Mouse (Mus musculus) MEL (cell line): ENCODE results near the gene Grin3b.

Experiments
- BHLHE40 ChIP-seq: IDR thresholded peaks from 2 replicates; pipeline ENCODE4 v1.6.1; 2012; ENCODE audit warnings: low read depth, mild to moderate bottlenecking, inconsistent platforms, low read length, improper control_type of control experiment, borderline replicate concordance
- CHD1 ChIP-seq: IDR thresholded peaks from 2 replicates; pipeline ENCODE4 v1.6.1; 2012; ENCODE audit warnings: low read depth, mild to moderate bottlenecking, inconsistent platforms, low read length, improper control_type of control experiment
- CTCF ChIP-seq, 3 experiments: IDR thresholded peaks in 2 of 3; conservative IDR thresholded peaks in 1 of 3; 2 replicates each; pipeline ENCODE4 v1.5.1; 2011 to 2012; ENCODE audit warnings: low read length in 3 of 3, low read depth in 2 of 3, mild to moderate bottlenecking in 2 of 3, improper control_type of control experiment in 1 of 3, inconsistent platforms in 1 of 3, mixed read lengths in 1 of 3, moderate library complexity in 1 of 3; ENCODE audit not compliant: control insufficient read depth in 1 of 3, insufficient read depth in 1 of 3, poor library complexity in 1 of 3, severe bottlenecking in 1 of 3
- POLR2A ChIP-seq, 2 experiments: IDR thresholded peaks; 2 replicates each; pipeline ENCODE4 v1.6.1; 2011 to 2012; ENCODE audit warnings: low read length in 2 of 2, mild to moderate bottlenecking in 2 of 2, control low read depth in 1 of 2, improper control_type of control experiment in 1 of 2, low read depth in 1 of 2, moderate library complexity in 1 of 2; ENCODE audit not compliant: control insufficient read depth in 1 of 2, insufficient read depth in 1 of 2, poor library complexity in 1 of 2
- POLR2AphosphoS2 ChIP-seq: IDR thresholded peaks from 2 replicates; pipeline ENCODE4 v1.6.1; 2011; ENCODE audit warnings: low read length, improper control_type of control experiment
- RCOR1 ChIP-seq: IDR thresholded peaks from 2 replicates; pipeline ENCODE4 v1.6.1; 2012; ENCODE audit warnings: low read depth, mild to moderate bottlenecking, inconsistent platforms, low read length, improper control_type of control experiment
- TBP ChIP-seq: IDR thresholded peaks from 2 replicates; pipeline ENCODE4 v1.8.0; 2011; ENCODE audit warnings: low read depth, low read length, improper control_type of control experiment
- USF2 ChIP-seq, 2 experiments: IDR thresholded peaks; 2 replicates each; pipeline ENCODE4 v1.6.1; 2011 to 2012; ENCODE audit warnings: improper control_type of control experiment in 2 of 2, low read length in 2 of 2, borderline replicate concordance in 1 of 2, inconsistent platforms in 1 of 2, low read depth in 1 of 2, mild to moderate bottlenecking in 1 of 2; ENCODE audit not compliant: insufficient read depth in 1 of 2
- ZC3H11A ChIP-seq: IDR thresholded peaks from 2 replicates; pipeline ENCODE4 v1.6.1; 2012; ENCODE audit warnings: low read depth, mild to moderate bottlenecking, inconsistent platforms, low read length, improper control_type of control experiment

DNA sequence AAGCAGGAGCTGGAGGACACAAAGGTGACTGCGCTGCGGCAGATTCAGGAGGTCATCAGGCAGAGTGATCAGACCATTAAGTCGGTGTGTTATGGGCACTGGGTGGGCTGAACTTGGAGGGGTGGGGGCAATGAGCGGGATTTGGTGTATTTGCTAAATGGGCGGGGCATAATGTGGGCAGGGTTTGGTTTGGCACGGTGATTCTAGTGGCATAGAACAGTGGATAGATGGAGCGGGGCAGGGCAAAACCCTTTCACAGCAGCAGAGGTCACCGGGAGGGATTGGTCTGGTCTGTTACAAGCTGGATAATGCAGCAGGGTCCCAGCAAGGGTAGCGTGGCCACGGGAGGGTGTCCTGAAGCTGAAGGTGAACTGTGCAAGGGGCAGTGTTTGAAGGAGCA, 54.9 kb downstream of the Grin3b start:
- TF ChIP-seq RCOR1 (no peak), POLR2A (IDR thresholded peaks at IDR 0.05; ENCODE audit: control insufficient read depth in 1 of 2, insufficient read depth in 1 of 2, low read depth in 1 of 2, low read length in 2 of 2, poor library complexity in 1 of 2) (no peak), POLR2AphosphoS2 (no peak), CHD1 (no peak), USF2 (IDR thresholded peaks at IDR 0.05; ENCODE audit: borderline replicate concordance in 1 of 2, insufficient read depth in 1 of 2, low read depth in 1 of 2, low read length in 2 of 2) (no peak), BHLHE40 (no peak), CTCF (IDR thresholded peaks at IDR 0.05 in 2 of 3, conservative IDR thresholded peaks at IDR 0.05 in 1 of 3; ENCODE audit: control insufficient read depth in 1 of 3, insufficient read depth in 1 of 3, low read depth in 2 of 3, low read length in 3 of 3, poor library complexity in 1 of 3, severe bottlenecking in 1 of 3) (no peak), ZC3H11A (no peak), TBP (no peak)
